Mouse (Mus musculus): ENCODE measurements at regions not wholly inside any gene's neighbourhood (a gene's known extent, or its start where the extent isn't known, plus 50 kb on each side); places are given as distances from the start of the nearest gene placed in this dataset.

DNA sequence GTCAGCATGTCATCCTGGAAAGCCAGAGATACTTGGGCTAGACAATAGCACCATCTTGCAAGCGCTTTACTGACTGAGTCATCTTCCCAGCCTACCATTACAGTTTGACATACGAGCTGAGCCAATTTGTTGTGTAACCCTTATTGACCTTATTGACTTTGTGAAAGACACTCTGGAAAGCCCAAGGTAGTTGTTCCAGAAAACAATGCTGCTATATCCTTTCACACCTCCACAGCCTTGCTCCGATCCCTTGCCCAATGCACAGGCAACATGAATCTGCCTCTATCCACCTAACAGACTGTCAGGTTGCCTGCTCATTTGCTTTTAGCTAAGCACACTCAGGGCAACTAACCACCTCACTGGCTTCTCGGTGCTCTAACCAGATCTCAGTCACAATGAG lies 322.8 kb downstream of the Icos start:
- TF ChIP-seq CTCF (conservative IDR thresholded peaks at IDR 0.05; ENCODE audit: low read length) (no peak), POU5F1 (IDR thresholded peaks at IDR 0.05; ENCODE audit: borderline replicate concordance, low read length) (no peak), NANOG (IDR thresholded peaks at IDR 0.05; ENCODE audit: borderline replicate concordance, low read length) (no peak)
